Mouse (Mus musculus) liver, embryonic 15.5 days (tissue): Measurements from ENCODE around the gene Bysl. TPM values are rescaled to one million over a fixed set of nuclear protein-coding genes. Genes with fewer than 3 reads are reported as not detected.

ENCODE experiments used
- ATAC-seq: fragments of 200-750 bp; cut with Nextera tagmentation; 2 replicates; pipeline ENCODE4 v1.8.0; 2017; ENCODE audit warnings: moderate number of reproducible peaks, mild to moderate bottlenecking, moderate library complexity; ENCODE audit not compliant: insufficient read depth
- H3K27ac ChIP-seq: fragments of 300-500 bp; sonication (generic); replicated peaks from 2 replicates; pipeline ENCODE4 v1.5.1; 2015; ENCODE audit warnings: mild to moderate bottlenecking, inconsistent platforms
- H3K27me3 ChIP-seq: fragments of 300-500 bp; sonication (generic); 2 replicates; pipeline ENCODE4 v1.6.1; 2015; ENCODE audit warnings: mild to moderate bottlenecking, inconsistent platforms
- H3K36me3 ChIP-seq: fragments of 300-500 bp; sonication (generic); replicated peaks from 2 replicates; pipeline ENCODE4 v1.6.1; 2015; ENCODE audit warnings: moderate library complexity, mild to moderate bottlenecking, inconsistent platforms
- H3K4me1 ChIP-seq: fragments of 300-500 bp; sonication (generic); replicated peaks from 2 replicates; pipeline ENCODE4 v1.6.1; 2015; ENCODE audit warnings: inconsistent platforms
- H3K4me2 ChIP-seq: fragments of 300-500 bp; sonication (generic); 2 replicates; pipeline ENCODE4 v1.6.1; 2015; ENCODE audit warnings: moderate library complexity, mild to moderate bottlenecking, inconsistent platforms
- H3K4me3 ChIP-seq: fragments of 300-500 bp; sonication (generic); replicated peaks from 2 replicates; pipeline ENCODE4 v1.5.1; 2015; ENCODE audit warnings: mild to moderate bottlenecking, inconsistent platforms
- H3K9ac ChIP-seq: fragments of 300-500 bp; sonication (generic); 2 replicates; pipeline ENCODE4 v1.6.1; 2015; ENCODE audit warnings: moderate library complexity, mild to moderate bottlenecking, inconsistent platforms
- H3K9me3 ChIP-seq: fragments of 300-500 bp; sonication (generic); replicated peaks from 2 replicates; pipeline ENCODE4 v1.6.1; 2016; ENCODE audit warnings: inconsistent platforms
- WGBS: fragments of 180-500 bp; shearing (Covaris S2); methylation state at CpG from one replicate; pipeline ENCODE4 v1.1.7; 2015; ENCODE audit warnings: mixed read lengths; ENCODE audit not compliant: insufficient replicate concordance; 5-methylcytosine and 5-hydroxymethylcytosine counted together
- polyA plus RNA-seq: library from polyadenylated mRNA; unstranded; fragments of >200 nt; fragmentation: Nextera tagmentation; extraction: Ambion mirVana; gene quantifications from 2 replicates; pipeline ENCODE4 v1.2.1, GENCODE M21; 2015

The Bysl gene
- polyA plus RNA-seq, 1 experiment from 2014 or later = 16.5 TPM

DNA sequence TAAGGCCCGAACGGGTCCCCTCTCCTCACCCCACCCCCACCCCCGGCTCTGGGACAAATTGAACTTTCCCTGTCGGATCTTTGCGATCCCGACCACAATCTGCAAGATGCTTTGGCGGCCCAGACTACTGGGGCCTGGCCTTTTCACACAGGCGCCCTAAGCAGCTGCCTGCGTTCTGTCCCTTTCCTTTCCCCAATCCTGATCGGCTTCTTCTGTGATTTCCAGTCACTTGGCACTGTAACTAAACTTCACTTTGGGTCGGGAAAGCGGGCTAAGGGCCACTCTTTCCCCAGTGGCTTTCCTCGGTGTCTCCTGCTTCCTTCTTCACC is 17.5 kb downstream of the Bysl start:
- Histone ChIP-seq H3K27ac (peak overlapping the region; percentile 96), H3K4me1 (peaks cover 79% of the 10 kb centered on the region), H3K9me3 (no peaks in the 10 kb centered on the region), H3K9ac (peak overlapping the region; percentile 95), H3K4me3 (peak overlapping the region; percentile 90), H3K27me3 (no peaks in the 10 kb centered on the region), H3K36me3 (peaks cover 41% of the 10 kb centered on the region), H3K4me2 (peak overlapping the region; percentile 83)
- peak; percentile 0; the same call in 1 of the 2 replicates for ATAC-seq
- 1% methylated on average over 13 of the region's 13 CpGs for WGBS

DNA sequence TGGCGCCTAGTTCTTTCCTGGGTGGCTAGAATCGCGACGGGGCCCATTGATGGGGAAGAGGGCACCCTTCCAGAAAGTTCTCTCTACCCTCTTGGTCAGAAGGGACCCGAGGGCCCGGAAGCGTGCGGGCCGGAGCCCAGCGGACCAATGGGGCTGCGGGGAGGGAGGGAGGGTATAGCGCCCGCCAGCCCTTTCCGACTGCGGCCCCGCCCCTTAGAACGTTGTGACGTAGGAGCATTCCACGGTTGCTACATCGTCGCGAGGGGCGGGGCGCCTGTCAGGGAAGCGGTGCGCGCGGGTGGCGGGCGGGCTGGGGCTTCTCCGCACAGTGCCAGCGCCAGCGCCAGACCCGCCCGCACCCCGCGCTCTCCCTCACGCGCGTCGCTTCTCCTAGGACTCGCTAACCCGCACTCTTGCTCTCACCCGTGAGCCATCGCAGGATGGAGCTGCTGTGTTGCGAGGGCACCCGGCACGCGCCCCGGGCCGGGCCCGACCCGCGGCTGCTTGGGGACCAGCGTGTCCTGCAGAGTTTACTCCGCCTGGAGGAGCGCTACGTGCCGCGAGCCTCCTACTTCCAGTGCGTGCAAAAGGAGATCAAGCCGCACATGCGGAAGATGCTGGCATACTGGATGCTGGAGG is 18.0 kb downstream of the Bysl start:
- peak; percentile 71 for ATAC-seq
- H3K9ac ChIP-seq = peak overlapping the region; percentile 95
- H3K27me3 ChIP-seq = no peaks in the 10 kb centered on the region
- peak overlapping the region; percentile 83 for H3K4me2 ChIP-seq
- WGBS = under 1% methylated on average over 63 of the region's 63 CpGs
- peak overlapping the region; percentile 90 for H3K4me3 ChIP-seq
- peak overlapping the region; percentile 96 for H3K27ac ChIP-seq
- H3K36me3 ChIP-seq = peaks cover 36% of the 10 kb centered on the region
- H3K9me3 ChIP-seq = no peaks in the 10 kb centered on the region
- H3K4me1 ChIP-seq = peaks cover 74% of the 10 kb centered on the region

DNA sequence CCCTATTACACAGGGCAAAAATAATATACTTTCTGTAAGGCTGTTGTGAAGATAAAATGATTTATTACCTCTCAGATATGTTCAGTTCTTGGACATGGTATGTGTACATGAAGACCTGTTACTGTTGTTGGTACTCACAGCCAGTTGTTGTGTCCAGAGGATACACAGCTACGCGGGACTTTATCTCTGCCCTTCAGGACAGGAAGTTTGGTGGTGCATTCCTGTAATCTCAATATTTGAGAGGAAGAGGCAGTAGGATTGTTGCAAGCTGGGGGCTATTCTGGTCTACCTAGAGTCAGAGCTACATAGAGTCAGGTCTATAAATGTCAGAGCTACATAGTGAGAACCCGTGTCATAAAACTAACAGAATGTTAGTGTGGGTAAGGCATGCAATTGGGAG is 20.2 kb downstream of the Bysl start:
- Histone ChIP-seq H3K9me3 (no peaks in the 10 kb centered on the region), H3K27ac (peak overlapping the region; percentile 96), H3K27me3 (no peaks in the 10 kb centered on the region), H3K9ac (no peak overlapping the region; the same call in 1 of the 2 replicates), H3K4me2 (no peak overlapping the region), H3K36me3 (peaks cover 14% of the 10 kb centered on the region; the same call in 1 of the 2 replicates), H3K4me3 (no peak overlapping the region), H3K4me1 (peaks cover 52% of the 10 kb centered on the region)
- ATAC-seq = no peak
- WGBS = 16% methylated on average over 3 of the region's 3 CpGs

DNA sequence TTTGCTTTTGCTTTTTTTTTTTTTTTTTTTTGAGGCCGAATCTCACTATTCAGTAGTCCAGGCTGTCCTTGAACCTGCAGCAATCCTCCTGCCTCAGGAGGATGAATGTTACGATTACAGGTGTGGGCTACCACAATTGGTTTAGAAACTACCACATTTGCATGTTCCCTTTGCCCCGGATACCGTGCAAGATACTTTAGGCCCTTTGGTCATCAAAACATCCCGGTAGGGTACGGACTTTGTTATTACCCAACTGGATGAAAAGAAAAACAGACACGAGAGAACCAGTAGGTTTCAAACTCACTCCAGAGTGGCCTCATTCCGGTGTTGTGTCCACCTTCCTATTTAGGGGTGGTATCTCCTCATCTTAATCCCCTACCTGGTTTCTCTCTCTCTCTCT is 22.8 kb downstream of the Bysl start:
- ATAC-seq = no peak
- Histone ChIP-seq H3K4me1 (peaks cover 52% of the 10 kb centered on the region), H3K4me3 (no peak overlapping the region), H3K9me3 (no peaks in the 10 kb centered on the region), H3K27me3 (no peaks in the 10 kb centered on the region), H3K27ac (peak overlapping the region; percentile 33; the same call in 1 of the 2 replicates), H3K9ac (no peak overlapping the region), H3K4me2 (no peak overlapping the region), H3K36me3 (no peaks in the 10 kb centered on the region)
- 78% methylated on average over 8 of the region's 8 CpGs for WGBS

DNA sequence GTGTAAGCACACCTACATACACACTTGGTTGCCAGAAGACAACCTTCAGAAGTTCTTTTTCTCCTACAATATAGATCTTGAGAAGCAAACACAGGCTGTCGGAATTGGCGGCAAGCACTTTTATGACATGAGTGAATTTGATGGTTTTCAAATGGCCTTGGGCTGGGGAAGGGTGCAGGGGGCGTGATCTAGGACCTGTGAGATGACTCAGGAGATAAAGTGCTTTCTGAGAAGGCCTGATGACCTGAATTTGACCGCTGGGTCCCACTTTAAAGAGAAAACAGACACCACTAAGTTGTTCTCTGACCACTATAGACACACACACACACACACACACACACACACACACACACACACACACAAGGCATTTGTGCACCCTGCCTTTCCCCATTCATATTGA is 30.3 kb downstream of the Bysl start:
- H3K27me3 ChIP-seq = no peaks in the 10 kb centered on the region
- H3K36me3 ChIP-seq = no peaks in the 10 kb centered on the region
- H3K4me3 ChIP-seq = no peak overlapping the region
- no peak overlapping the region for H3K9ac ChIP-seq
- no peak for ATAC-seq
- peaks cover 35% of the 10 kb centered on the region for H3K4me1 ChIP-seq
- WGBS = 79% methylated on average over 4 of the region's 4 CpGs
- no peaks in the 10 kb centered on the region for H3K9me3 ChIP-seq
- H3K4me2 ChIP-seq = no peak overlapping the region
- no peak overlapping the region for H3K27ac ChIP-seq

DNA sequence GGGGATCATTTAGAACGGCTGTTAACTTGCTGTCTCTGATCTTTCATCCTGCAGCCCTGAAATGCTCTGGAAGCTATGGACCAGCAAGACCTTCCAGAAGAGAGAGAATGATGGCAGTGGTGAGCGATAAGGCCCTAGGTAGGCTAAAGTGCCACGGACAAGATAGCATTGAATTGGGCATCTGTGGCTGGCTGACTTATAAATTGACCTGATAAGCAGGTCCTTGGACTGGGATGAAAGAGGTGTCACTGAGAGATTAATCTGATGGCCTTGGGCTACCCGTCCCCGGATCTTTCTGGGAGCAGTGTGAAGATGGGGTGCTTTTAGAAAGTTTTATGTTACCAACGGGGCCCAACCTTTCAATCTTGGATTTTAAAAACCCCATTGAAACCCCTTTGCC is 32.6 kb downstream of the Bysl start:
- Histone ChIP-seq H3K27me3 (no peaks in the 10 kb centered on the region), H3K27ac (peak overlapping the region; percentile 85), H3K9ac (no peak overlapping the region; the same call in 1 of the 2 replicates), H3K4me2 (peak overlapping the region; percentile 34), H3K36me3 (no peaks in the 10 kb centered on the region), H3K9me3 (no peaks in the 10 kb centered on the region), H3K4me3 (no peak overlapping the region), H3K4me1 (peaks cover 28% of the 10 kb centered on the region)
- 39% methylated on average over 6 of the region's 6 CpGs for WGBS
- ATAC-seq = peak; percentile 93

DNA sequence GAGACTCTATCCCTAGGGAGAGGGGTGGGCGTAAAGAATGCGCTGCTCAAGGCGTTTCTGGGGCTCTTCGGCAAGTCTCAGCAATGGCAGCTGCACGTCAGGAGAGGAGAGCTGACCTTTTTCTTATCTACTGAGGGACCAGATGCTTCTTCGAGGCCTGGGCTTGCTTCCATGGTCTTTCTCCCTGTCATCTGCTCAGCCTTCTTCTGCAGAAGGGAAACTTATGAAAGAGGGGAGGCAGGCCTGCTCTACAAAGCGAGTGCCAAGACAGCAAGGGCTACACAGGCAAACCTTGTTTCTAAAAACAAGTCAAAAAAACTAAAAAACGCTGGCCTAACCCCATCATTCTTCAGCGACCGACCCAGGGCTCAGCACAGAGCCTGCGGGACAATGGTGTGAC is 36.5 kb downstream of the Bysl start:
- no peak for ATAC-seq
- H3K9me3 ChIP-seq = no peaks in the 10 kb centered on the region
- no peak overlapping the region for H3K9ac ChIP-seq
- 64% methylated on average over 11 of the region's 11 CpGs for WGBS
- no peak overlapping the region for H3K4me3 ChIP-seq
- no peaks in the 10 kb centered on the region for H3K27me3 ChIP-seq
- no peak overlapping the region for H3K27ac ChIP-seq
- no peak overlapping the region for H3K4me2 ChIP-seq
- no peaks in the 10 kb centered on the region for H3K36me3 ChIP-seq
- H3K4me1 ChIP-seq = peaks cover 44% of the 10 kb centered on the region

DNA sequence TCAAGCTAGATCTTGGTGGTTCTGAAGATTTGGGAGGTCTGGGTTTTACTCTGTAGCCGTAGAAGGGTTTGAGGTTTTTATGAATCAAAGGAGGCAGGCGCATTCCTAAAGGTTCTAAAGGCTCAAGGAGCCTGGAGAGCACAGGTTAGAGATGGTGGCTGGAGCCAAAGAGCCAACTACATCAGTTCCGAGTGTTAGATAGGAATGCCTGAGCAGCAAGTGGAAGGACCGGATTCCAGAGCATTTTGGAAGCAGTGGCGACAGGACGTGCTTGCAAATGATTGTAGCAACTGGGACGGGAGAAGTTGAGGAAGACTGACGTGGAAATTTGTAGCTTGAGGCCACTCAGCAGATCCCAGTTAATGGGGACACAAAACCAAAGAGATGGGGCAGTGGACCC is 37.3 kb downstream of the Bysl start:
- H3K27me3 ChIP-seq = no peaks in the 10 kb centered on the region
- H3K4me3 ChIP-seq = no peak overlapping the region
- 72% methylated on average over 8 of the region's 8 CpGs for WGBS
- H3K4me2 ChIP-seq = no peak overlapping the region
- H3K9me3 ChIP-seq = no peaks in the 10 kb centered on the region
- H3K27ac ChIP-seq = no peak overlapping the region
- H3K36me3 ChIP-seq = no peaks in the 10 kb centered on the region
- no peak for ATAC-seq
- H3K9ac ChIP-seq = no peak overlapping the region
- peaks cover 48% of the 10 kb centered on the region for H3K4me1 ChIP-seq

DNA sequence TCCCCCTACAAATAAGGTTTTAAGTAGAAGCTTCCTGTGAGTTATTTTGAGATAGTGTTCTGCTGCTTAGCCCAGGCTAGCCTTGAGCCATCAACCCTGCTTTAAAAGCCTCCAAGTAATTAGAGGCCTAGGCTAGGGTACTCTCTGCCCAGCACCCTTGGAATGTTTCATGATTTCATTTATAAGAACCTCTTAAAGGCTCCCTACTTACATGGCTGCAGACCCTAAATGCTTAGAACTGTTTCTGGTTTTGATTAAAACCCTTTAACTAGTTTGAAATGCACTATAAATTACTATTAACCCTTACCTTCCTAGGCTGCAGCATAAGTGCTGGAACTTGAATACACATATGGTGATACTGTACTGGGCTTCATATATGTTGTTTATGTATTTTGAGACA is 38.9 kb downstream of the Bysl start:
- Histone ChIP-seq H3K36me3 (no peaks in the 10 kb centered on the region), H3K9me3 (no peaks in the 10 kb centered on the region), H3K9ac (no peak overlapping the region), H3K4me3 (no peak overlapping the region), H3K27ac (no peak overlapping the region), H3K27me3 (no peaks in the 10 kb centered on the region), H3K4me2 (no peak overlapping the region), H3K4me1 (peaks cover 47% of the 10 kb centered on the region)
- ATAC-seq = no peak

DNA sequence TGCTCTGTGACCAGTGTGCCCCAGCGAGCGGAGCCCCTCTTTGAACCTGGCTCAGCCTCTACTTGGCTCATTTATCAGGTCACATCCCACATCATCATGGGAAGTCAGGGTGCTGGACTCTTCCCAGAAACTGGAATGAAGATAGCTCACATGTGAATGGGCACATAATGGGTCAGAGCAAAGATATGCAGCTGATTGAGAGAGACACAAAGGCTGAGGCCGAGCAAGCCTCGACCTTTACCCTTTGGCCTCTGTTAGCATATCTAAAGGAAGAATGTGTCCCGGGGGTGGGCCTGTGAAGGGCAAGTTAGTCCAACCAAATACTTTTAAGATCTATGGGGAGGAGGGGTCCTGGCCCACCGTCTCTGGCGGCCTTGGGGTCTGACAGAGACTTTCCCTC is 39.7 kb downstream of the Bysl start:
- no peak overlapping the region for H3K4me2 ChIP-seq
- H3K4me1 ChIP-seq = peaks cover 54% of the 10 kb centered on the region
- ATAC-seq = no peak

DNA sequence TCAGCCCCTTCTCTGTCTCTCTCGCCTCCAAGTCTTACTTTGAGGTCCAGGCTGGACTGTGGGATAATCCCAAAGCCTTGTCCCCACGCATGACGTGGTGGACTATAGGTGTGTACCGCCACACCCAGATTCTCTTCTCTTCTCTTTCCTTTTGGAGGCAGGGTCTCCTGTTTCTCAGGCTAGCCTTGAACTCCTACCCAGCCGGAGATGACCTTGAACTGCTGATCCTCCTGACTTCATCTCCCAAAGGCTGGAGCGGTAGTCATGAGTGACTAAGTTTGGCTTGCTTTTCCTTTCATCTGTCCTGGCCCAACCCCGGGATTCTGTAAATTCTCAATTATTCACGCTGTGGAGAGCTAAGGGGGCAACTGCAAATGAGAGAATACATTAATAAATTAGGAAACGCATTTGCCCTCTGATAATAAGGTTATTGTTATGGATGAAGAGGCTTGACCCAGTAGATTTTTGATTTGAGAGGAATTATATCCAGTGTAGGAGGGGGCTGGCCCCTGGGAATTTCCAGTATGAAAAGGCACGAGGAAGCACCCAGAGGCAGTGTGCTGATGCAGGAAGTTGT is 42.3 kb downstream of the Bysl start:
- Histone ChIP-seq H3K4me3 (no peak overlapping the region), H3K4me1 (peaks cover 72% of the 10 kb centered on the region), H3K27me3 (no peaks in the 10 kb centered on the region), H3K4me2 (peak overlapping the region; percentile 50), H3K9me3 (no peaks in the 10 kb centered on the region), H3K27ac (peak overlapping the region; percentile 91), H3K9ac (peak overlapping the region; percentile 37), H3K36me3 (no peaks in the 10 kb centered on the region)
- 81% methylated on average over 10 of the region's 10 CpGs for WGBS
- peak; percentile 18 for ATAC-seq

More for the DNA sequence above, 39.7 kb downstream of the Bysl start:
- Histone ChIP-seq H3K9me3 (no peaks in the 10 kb centered on the region), H3K36me3 (no peaks in the 10 kb centered on the region), H3K4me3 (no peak overlapping the region), H3K27me3 (no peaks in the 10 kb centered on the region), H3K27ac (no peak overlapping the region), H3K9ac (no peak overlapping the region)
- 65% methylated on average over 7 of the region's 7 CpGs for WGBS

DNA sequence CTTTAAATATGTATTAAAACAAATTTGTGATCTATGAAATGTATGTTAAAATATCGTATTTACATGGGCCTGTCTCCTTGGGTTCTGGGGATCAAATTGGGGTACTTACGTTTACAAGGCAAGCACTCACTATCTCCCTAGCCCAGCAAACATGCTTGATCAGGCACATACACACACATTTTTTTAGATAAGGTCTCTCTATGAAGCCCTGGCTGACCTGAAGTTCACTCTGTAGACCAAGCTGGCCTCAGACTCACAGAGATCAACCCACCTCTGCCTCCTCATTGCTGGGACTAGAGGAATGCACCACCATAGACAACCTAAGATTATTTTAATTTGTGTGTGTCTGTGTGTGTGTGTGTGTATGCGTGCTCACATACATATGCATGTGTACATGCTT is 42.9 kb downstream of the Bysl start:
- WGBS = 35% methylated on average over 3 of the region's 3 CpGs
- Histone ChIP-seq H3K9me3 (no peaks in the 10 kb centered on the region), H3K27ac (peak overlapping the region; percentile 91), H3K36me3 (no peaks in the 10 kb centered on the region), H3K4me2 (peak overlapping the region; percentile 50), H3K27me3 (no peaks in the 10 kb centered on the region), H3K4me3 (no peak overlapping the region), H3K9ac (peak overlapping the region; percentile 37), H3K4me1 (peaks cover 76% of the 10 kb centered on the region)
- ATAC-seq = peak; percentile 95
